Mouse (Mus musculus): ENCODE results near the gene Notch2.
"Not testable (repeated sequence)": the region's sequence is repeated elsewhere in the genome, so short reads cannot be mapped to it uniquely, and the experiment has no call there.

DNA sequence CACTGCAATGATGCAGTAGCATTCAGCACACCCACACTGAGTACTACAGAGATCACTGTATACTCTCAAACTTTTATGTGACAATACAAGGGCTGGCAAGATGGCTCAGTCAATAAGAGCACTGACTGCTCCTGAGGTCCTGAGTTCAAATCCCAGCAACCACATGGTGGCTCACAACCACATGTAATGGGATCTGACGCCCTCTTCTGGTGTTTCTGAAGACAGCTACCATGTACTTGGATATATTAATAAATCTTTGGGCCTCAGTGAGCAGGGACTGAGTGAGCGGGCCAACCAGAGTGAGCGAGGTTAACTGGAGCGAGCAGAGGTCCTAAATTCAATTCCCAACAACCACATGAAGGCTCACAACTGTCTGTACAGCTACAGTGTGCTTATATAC lies 118.8 kb downstream of the Notch2 start:
- TF ChIP-seq POLR2A (IDR thresholded peaks at IDR 0.05; ENCODE audit: low read depth, low read length); CTCF (IDR thresholded peaks at IDR 0.05; ENCODE audit: borderline replicate concordance, insufficient read depth, low read length): not testable (repeated sequence)
